Mouse (Mus musculus): ENCODE measurements around the gene Znrd1as.

GRCm38 (mm10) chr17:36989437-36989836 is 31.0 kb downstream of the Znrd1as start, which contains the start of gene H2-M5:
- TF ChIP-seq GATA1 (IDR thresholded peaks at IDR 0.05; ENCODE audit: borderline replicate concordance, low read length) = no peak
- TF ChIP-seq FLI1 (IDR thresholded peaks at IDR 0.05; ENCODE audit: low read length) = no peak
